Mouse (Mus musculus): ENCODE measurements around the gene Cachd1. TPM values are rescaled to one million over a fixed set of nuclear protein-coding genes. Genes with fewer than 3 reads are reported as not detected.

Cachd1 gene
- polyA plus RNA-seq, 1 experiment from 2014 or later: 14.7 TPM

DNA sequence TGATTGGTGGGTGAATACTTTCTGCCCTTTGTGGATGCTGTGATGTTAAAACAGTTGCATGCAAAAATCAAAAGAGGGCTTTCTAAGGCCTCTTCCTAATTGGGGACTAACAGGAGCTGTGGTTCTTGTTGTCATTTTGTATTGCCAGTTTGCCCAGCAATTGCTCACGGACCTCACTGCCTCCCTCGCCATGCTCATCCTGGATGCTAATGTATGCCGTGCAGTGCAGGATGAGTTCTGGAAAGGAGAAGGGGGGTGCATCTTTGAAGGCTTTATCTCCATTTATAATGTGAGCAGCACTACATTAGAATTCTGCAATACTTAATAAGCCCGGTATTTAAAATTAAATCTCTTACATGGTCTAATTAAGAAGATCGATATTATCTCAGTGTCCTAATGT, 66.6 kb downstream of the Cachd1 start:
- Histone ChIP-seq H3K4me3 (no peak overlapping the region), H3K27ac (no peak overlapping the region), H3K27me3 (no peaks in the 10 kb centered on the region), H3K9ac (no peak overlapping the region), H3K9me3 (replicated peaks) (no peaks in the 10 kb centered on the region), H3K4me2 (no peak overlapping the region), H3K4me1 (peaks cover 15% of the 10 kb centered on the region), H3K36me3 (ENCODE audit: poor library complexity, severe bottlenecking) (no peaks in the 10 kb centered on the region)
- 19% methylated on average over 5 of the region's 5 CpGs for WGBS
- no peak for ATAC-seq

DNA sequence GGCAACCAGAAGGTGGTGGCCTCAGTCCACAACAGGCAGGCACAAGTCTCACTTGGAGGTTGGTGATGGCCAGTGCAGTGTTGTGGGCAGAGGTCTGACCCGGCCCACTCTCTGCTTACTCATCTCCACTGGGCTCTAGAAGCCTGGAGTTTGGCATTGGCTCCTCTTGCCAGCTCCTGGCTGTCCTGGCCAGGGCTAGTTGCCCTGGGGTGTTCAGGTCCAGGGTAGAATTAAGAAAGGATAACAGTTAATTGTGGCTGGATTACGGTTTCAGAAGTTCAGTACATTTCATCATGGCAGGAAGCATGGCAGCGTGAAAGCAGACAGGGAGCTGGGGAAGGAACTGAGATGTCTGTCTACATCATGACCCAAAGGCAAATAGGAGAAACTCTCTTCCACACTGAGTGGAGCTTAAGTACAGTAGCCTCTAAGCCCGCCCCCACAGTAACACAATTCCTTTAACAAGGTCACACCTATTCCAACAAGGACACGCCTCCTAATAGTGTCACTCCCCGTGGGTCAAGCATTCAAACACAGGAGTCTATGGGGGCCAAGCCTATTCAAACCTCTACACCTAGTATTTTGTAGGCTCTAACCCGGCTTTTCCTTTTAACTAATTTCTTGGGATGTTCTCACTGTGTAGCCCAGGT, 74.5 kb downstream of the Cachd1 start:
- Histone ChIP-seq H3K4me2 (no peak overlapping the region), H3K27me3 (no peaks in the 10 kb centered on the region), H3K4me1 (peaks cover 49% of the 10 kb centered on the region), H3K36me3 (ENCODE audit: poor library complexity, severe bottlenecking) (no peaks in the 10 kb centered on the region), H3K27ac (no peak overlapping the region), H3K9me3 (replicated peaks) (no peaks in the 10 kb centered on the region), H3K4me3 (no peak overlapping the region), H3K9ac (no peak overlapping the region)
- ATAC-seq: no peak
- WGBS: 81% methylated on average over 7 of the region's 7 CpGs

DNA sequence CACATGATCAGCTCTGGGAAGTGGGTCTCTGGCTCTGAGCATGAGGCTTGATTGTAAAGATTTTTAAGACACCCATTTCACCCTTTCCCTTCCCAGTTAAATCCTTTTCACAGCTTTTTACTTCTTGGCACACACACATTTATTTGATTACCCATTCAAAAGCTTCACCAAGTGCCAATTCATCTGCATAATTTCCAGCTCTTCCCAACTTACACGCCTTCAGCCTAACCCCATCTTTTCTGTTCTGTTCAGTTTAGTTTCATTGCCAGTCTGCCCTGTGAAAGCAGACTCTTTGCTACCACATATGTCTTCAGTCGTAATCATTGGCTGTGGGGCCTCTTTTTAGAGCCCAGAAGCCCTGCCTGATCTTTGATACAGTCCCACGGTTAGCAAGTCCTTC, 76.0 kb downstream of the Cachd1 start:
- no peak overlapping the region for H3K9ac ChIP-seq
- H3K9me3 ChIP-seq (replicated peaks): no peaks in the 10 kb centered on the region
- no peaks in the 10 kb centered on the region for H3K27me3 ChIP-seq
- 33% methylated on average over 3 of the region's 3 CpGs for WGBS
- peak overlapping the region; percentile 69 for H3K27ac ChIP-seq
- H3K4me2 ChIP-seq: no peak overlapping the region
- ATAC-seq: peak; percentile 48; the same call in 1 of the 2 replicates
- H3K4me3 ChIP-seq: no peak overlapping the region
- H3K36me3 ChIP-seq (ENCODE audit: poor library complexity, severe bottlenecking): no peaks in the 10 kb centered on the region
- H3K4me1 ChIP-seq: peaks cover 64% of the 10 kb centered on the region

DNA sequence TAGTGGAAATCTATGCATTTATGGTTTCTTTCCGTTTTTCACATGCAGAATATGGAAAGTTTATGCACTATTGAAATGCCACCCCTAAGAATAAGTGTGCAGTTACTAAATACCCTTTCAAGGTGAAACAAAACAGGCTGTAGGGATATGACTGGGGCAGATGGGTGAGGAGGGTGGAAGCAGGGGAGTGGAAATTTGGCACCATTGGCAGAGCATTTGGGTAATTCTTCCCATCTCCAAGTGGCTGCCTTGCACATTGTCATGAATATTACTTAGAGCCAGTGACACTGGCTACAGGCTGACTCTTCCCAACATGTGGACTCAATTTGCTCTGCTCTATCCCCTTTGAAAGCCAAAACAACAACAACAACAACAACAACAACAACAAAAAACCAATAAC, 77.0 kb downstream of the Cachd1 start:
- ATAC-seq: no peak
- Histone ChIP-seq H3K27me3 (no peaks in the 10 kb centered on the region), H3K9ac (no peak overlapping the region), H3K27ac (0 out of 2 replicates have a peak overlapping the region, but pooled peaks have one; percentile 69), H3K36me3 (ENCODE audit: poor library complexity, severe bottlenecking) (no peaks in the 10 kb centered on the region), H3K4me1 (peaks cover 73% of the 10 kb centered on the region), H3K9me3 (replicated peaks) (no peaks in the 10 kb centered on the region), H3K4me2 (no peak overlapping the region), H3K4me3 (no peak overlapping the region)
- 51% methylated on average over 1 of the region's 1 CpGs for WGBS

DNA sequence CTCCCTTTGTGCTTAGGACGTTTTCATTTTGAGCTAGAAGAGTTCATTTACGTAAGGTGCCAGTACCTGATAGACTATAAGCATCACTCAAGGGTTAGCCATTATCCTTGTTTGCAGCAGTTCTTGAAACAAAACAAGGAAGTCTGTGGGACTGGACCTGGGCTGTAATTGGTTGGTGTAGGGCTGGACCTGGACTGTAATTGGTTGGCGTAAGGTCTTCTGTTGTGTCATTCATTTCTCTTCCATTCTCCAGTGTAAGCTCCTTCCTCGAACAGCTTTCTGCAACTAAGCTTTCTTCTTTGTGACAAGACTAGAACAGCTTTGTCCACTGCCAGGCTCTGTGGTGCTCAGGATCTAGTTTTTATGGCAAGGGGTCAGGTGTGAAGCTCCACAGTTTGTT, 78.9 kb downstream of the Cachd1 start:
- no peak overlapping the region for H3K4me3 ChIP-seq
- no peak for ATAC-seq
- H3K27me3 ChIP-seq: no peaks in the 10 kb centered on the region
- no peaks in the 10 kb centered on the region for H3K36me3 ChIP-seq (ENCODE audit: poor library complexity, severe bottlenecking)
- WGBS: 52% methylated on average over 4 of the region's 4 CpGs
- H3K9ac ChIP-seq: no peak overlapping the region
- H3K9me3 ChIP-seq (replicated peaks): no peaks in the 10 kb centered on the region
- peak overlapping the region; percentile 35 for H3K4me2 ChIP-seq
- peak overlapping the region; percentile 78 for H3K27ac ChIP-seq
- peaks cover 77% of the 10 kb centered on the region for H3K4me1 ChIP-seq

DNA sequence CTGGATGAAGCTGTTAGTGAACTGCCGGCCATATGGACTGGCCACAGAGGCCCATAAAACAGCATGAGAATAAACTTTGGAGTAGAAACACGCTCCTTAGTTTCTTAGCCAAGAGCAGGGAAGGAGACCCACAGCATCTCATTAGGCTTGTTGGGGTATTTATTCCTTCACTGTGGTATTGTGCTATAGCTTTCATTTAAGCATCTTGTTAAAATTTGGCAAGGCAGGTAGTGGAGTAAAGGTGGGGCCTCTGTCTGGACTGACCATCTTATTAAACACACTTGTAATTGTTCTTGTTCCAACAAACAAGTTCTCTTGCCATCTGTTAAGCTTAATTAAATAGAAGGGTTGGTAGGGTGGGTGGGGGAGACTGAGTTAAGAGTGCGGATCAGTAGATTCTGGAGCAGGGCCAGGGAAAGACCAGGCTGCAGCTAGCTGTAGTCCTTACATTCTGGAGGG, 81.0 kb downstream of the Cachd1 start:
- peak overlapping the region; percentile 35 for H3K4me2 ChIP-seq
- no peaks in the 10 kb centered on the region for H3K27me3 ChIP-seq
- H3K4me1 ChIP-seq: peaks cover 58% of the 10 kb centered on the region
- ATAC-seq: peak; percentile 70
- no peaks in the 10 kb centered on the region for H3K9me3 ChIP-seq (replicated peaks)
- H3K36me3 ChIP-seq (ENCODE audit: poor library complexity, severe bottlenecking): no peaks in the 10 kb centered on the region
- 0 out of 2 replicates have a peak overlapping the region, but pooled peaks have one; percentile 5 for H3K9ac ChIP-seq
- H3K4me3 ChIP-seq: no peak overlapping the region
- WGBS: 25% methylated on average over 3 of the region's 3 CpGs
- peak overlapping the region; percentile 78 for H3K27ac ChIP-seq

DNA sequence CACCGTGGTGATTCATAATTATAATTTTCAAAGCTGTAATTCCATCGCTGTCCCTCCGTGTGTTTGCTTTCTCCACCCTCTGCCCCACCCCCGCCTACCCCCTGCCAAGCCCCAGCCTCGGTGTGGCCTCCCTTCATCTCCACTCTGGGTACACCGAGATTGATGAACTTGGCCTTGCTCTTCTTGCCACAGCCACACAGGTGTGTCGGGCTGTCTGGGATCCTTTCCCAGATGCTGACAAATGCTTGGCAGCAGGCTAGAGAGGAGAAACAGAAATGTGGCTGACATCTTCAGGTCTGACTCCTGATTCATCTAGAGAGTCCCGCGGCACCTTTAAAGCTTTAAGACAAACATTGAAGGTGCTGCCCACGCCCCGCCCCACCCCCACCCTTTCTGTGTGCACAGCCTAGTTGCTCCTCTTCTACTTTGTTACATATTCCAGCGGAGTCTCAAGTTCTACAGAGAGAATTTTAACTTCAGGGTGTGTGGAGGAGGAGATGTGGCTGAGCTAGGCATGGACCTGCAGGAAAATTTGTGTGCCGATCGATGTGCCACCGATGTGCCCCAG, 87.5 kb downstream of the Cachd1 start:
- Histone ChIP-seq H3K9me3 (replicated peaks) (no peaks in the 10 kb centered on the region), H3K27me3 (no peaks in the 10 kb centered on the region), H3K4me2 (no peak overlapping the region), H3K4me3 (no peak overlapping the region), H3K9ac (no peak overlapping the region), H3K4me1 (peaks cover 43% of the 10 kb centered on the region), H3K36me3 (ENCODE audit: poor library complexity, severe bottlenecking) (no peaks in the 10 kb centered on the region), H3K27ac (no peak overlapping the region)
- ATAC-seq: no peak
- 62% methylated on average over 15 of the region's 15 CpGs for WGBS

DNA sequence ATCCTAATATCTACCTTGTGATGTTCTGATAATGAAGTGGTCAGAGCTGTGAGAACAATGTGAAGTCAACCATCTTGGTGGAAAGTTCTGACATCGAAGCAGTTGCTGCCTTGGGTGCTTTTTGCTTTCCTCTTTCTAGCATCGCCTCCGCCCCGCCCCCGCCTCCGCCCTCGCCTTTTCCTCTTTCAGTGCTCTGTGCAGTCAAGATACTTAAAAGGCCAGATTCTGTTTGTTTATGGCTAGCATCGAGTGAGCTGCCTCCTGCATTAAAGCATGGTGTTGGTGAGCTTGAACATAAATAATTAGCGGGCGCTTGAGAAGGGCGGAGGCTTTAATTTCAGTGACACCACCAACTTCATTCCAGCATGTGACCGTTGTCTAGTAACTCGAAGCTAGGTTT, 88.9 kb downstream of the Cachd1 start:
- WGBS: 18% methylated on average over 13 of the region's 13 CpGs
- no peaks in the 10 kb centered on the region for H3K9me3 ChIP-seq (replicated peaks)
- peak overlapping the region; percentile 38 for H3K4me2 ChIP-seq
- H3K4me1 ChIP-seq: peaks cover 43% of the 10 kb centered on the region
- no peaks in the 10 kb centered on the region for H3K27me3 ChIP-seq
- H3K4me3 ChIP-seq: no peak overlapping the region
- H3K36me3 ChIP-seq (ENCODE audit: poor library complexity, severe bottlenecking): no peaks in the 10 kb centered on the region
- ATAC-seq: no peak
- H3K27ac ChIP-seq: peak overlapping the region; percentile 53; the same call in 1 of the 2 replicates
- no peak overlapping the region for H3K9ac ChIP-seq

DNA sequence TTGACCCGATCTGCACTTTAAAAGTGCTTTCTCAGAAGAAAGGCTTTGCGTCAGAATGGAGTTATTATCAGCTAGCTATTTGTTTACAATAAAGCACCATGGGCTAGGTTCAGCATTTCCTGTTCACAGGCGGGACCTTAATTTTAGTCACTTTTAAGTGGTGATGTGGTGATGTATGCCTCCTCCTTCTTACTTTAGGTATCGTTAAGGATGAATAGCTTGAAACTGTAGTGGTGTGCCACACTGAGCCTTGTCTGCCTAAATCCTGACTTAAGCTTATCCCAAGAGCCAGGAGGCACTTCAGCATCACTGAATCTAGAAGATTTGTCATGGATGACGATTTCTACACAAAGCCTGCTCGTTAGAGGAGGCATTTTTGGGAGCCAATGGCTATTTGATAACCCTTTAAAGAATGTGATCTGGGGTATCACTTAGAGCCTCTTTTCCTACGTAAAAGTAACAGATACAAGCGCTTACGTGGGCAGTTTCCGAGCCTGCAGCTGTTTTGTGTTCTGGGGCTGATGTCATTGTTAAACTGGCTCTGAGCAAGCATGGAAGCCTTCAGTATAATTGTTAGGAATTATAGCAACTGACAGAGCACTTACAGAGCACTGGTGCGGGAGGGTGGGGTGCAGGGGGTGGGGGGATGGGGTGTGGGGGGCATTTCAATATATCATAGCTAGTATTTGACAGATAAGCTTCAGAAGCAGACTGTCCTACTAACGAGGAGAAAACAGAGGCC, 89.7 kb downstream of the Cachd1 start:
- Histone ChIP-seq H3K9me3 (replicated peaks) (no peaks in the 10 kb centered on the region), H3K4me3 (no peak overlapping the region), H3K27me3 (no peaks in the 10 kb centered on the region), H3K27ac (peak overlapping the region; percentile 53; the same call in 1 of the 2 replicates), H3K9ac (no peak overlapping the region; the same call in 1 of the 2 replicates), H3K36me3 (ENCODE audit: poor library complexity, severe bottlenecking) (no peaks in the 10 kb centered on the region), H3K4me1 (peaks cover 45% of the 10 kb centered on the region), H3K4me2 (peak overlapping the region; percentile 38)
- 13% methylated on average over 12 of the region's 12 CpGs for WGBS
- peak; percentile 46 for ATAC-seq

DNA sequence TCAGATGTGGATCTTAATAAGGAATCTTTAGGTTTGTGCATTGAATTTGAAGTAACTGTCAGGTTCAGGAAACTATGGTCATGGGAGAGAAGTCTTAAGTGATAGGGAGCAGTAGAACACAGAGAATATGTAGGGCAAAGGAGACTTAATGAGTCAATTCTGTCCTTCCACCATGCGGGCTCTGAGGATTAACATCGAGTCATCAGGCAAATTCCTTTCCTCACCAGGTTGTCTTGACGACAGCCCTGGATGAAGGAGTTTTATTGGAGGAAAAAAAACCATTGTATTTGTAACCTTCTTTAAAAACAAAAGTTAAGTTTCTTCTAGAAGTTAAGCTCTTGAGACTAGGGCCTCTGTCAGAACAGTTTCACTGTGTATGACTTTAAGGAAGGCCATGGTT, 100.9 kb downstream of the Cachd1 start:
- no peak for ATAC-seq
- Histone ChIP-seq H3K36me3 (ENCODE audit: poor library complexity, severe bottlenecking) (no peaks in the 10 kb centered on the region), H3K4me2 (no peak overlapping the region), H3K4me1 (no peaks in the 10 kb centered on the region), H3K4me3 (no peak overlapping the region), H3K27me3 (no peaks in the 10 kb centered on the region), H3K9ac (no peak overlapping the region), H3K27ac (no peak overlapping the region), H3K9me3 (replicated peaks) (no peaks in the 10 kb centered on the region)
- 18% methylated on average over 3 of the region's 3 CpGs for WGBS

DNA sequence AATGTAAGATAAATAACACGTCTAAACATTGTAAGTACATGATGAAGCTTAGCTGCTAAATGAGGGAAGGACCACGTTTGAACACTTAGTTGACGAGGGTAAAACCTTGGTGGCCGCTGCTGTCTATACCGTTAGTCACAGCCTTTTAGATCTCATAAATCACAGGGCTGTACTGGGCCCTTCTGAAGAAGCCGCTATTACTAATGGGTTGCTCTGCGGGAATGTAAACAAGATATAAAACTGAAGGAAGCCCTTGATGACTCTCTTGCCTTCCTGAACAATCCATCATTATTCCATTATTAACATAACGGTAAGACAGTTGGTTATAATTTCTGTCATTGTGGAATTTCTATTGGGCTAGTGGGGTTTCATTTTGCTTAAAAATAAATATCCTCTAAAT, 102.9 kb downstream of the Cachd1 start:
- Histone ChIP-seq H3K4me1 (no peaks in the 10 kb centered on the region), H3K27me3 (no peaks in the 10 kb centered on the region), H3K27ac (no peak overlapping the region), H3K9ac (no peak overlapping the region), H3K9me3 (replicated peaks) (no peaks in the 10 kb centered on the region), H3K4me2 (no peak overlapping the region), H3K4me3 (no peak overlapping the region), H3K36me3 (ENCODE audit: poor library complexity, severe bottlenecking) (no peaks in the 10 kb centered on the region)
- no peak for ATAC-seq
- 81% methylated on average over 8 of the region's 8 CpGs for WGBS

DNA sequence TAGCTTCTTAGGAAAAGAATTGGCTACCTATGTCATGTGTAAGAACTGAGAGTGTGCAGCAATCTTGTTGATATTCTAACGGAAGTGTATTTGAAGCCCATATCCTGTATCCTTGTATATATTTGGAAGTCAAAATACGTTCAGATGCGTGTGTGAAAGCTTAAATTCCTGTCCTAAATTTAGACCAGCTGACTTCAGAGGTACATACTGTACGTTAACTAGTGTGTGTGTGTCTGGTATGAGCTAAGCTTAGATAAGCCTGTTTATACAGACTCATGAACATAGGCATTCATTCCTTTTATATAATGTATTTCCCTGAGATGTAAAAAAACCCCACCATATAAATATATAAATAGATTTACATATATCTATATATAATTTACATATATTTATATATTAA, 103.6 kb downstream of the Cachd1 start:
- no peak overlapping the region for H3K4me3 ChIP-seq
- H3K27me3 ChIP-seq: no peaks in the 10 kb centered on the region
- no peak overlapping the region for H3K9ac ChIP-seq
- H3K9me3 ChIP-seq (replicated peaks): no peaks in the 10 kb centered on the region
- no peak overlapping the region for H3K27ac ChIP-seq
- no peak overlapping the region for H3K4me2 ChIP-seq
- peaks cover 2% of the 10 kb centered on the region; the same call in 1 of the 2 replicates for H3K4me1 ChIP-seq
- H3K36me3 ChIP-seq (ENCODE audit: poor library complexity, severe bottlenecking): no peaks in the 10 kb centered on the region
- 94% methylated on average over 4 of the region's 4 CpGs for WGBS
- no peak for ATAC-seq

Data from forebrain, embryonic 13.5 days (tissue).